Mouse (Mus musculus): ENCODE results near the gene Tsc22d1.
A peak's percentile ranks its signal among the peaks of the same experiment; 100 is the strongest.

- TF ChIP-seq CTCF (IDR thresholded peaks at IDR 0.05; ENCODE audit: low read depth) (no peak), EP300 (IDR thresholded peaks at IDR 0.05; ENCODE audit: low read depth) (peak; percentile 91)
Observed at GRCm38 (mm10) chr14:76505439-76506220, 90.9 kb downstream of the Tsc22d1 start.
